Mouse (Mus musculus): ENCODE measurements around the gene Rad54l2.

Rad54l2 gene

GRCm38 (mm10) chr9:106675480-106675879, 113.5 kb downstream of the Rad54l2 start:
- DNase-seq, result peak; percentile 47 to 55

GRCm38 (mm10) chr9:106673860-106674259, 115.1 kb downstream of the Rad54l2 start:
- DNase-seq, result no peak

- no peak for DNase-seq
These were observed 124.1 kb downstream of the Rad54l2 start for GRCm38 (mm10) chr9:106664856-106665255.

GRCm38 (mm10) chr9:106664433-106664832, 124.6 kb downstream of the Rad54l2 start:
- DNase-seq, result no peak

GRCm38 (mm10) chr9:106663200-106663599, 125.8 kb downstream of the Rad54l2 start:
- no peak for DNase-seq

GRCm38 (mm10) chr9:106659935-106660334, 129.1 kb downstream of the Rad54l2 start:
- DNase-seq, result no peak

GRCm38 (mm10) chr9:106659441-106659840, 129.6 kb downstream of the Rad54l2 start:
- no peak for DNase-seq

GRCm38 (mm10) chr9:106657592-106657991, 131.4 kb downstream of the Rad54l2 start:
- no peak for DNase-seq

GRCm38 (mm10) chr9:106656820-106657219, 132.2 kb downstream of the Rad54l2 start:
- DNase-seq, result no peak

- DNase-seq, result no peak
These were observed 132.9 kb downstream of the Rad54l2 start, which contains the start of gene Grm2 for GRCm38 (mm10) chr9:106655884-106656720. Grm2 (minus strand) TSS chr9:106656082.

- no peak for DNase-seq
These were observed 136.3 kb downstream of the Rad54l2 start for GRCm38 (mm10) chr9:106652720-106653119.

GRCm38 (mm10) chr9:106647226-106647625, 141.8 kb downstream of the Rad54l2 start:
- DNase-seq, result no peak

GRCm38 (mm10) chr9:106645684-106646271, 143.2 kb downstream of the Rad54l2 start:
- no peak for DNase-seq

GRCm38 (mm10) chr9:106643787-106644186, 145.2 kb downstream of the Rad54l2 start:
- DNase-seq, result no peak

- peak; percentile 41 for DNase-seq
These were observed 145.9 kb downstream of the Rad54l2 start for GRCm38 (mm10) chr9:106643128-106643527.

- DNase-seq, result no peak
These were observed 147.6 kb downstream of the Rad54l2 start for GRCm38 (mm10) chr9:106641346-106641745.

GRCm38 (mm10) chr9:106638154-106638553, 150.8 kb downstream of the Rad54l2 start:
- no peak for DNase-seq
